Mouse (Mus musculus) cerebellum, postnatal 10 days (tissue): ENCODE results near the gene 6430548M08Rik.

Experiments used
- DNase-seq, 2 experiments: peaks; one replicate each; pipeline ENCODE4 v3.0.0; 2021; ENCODE audit warnings: mixed read lengths in 2 of 2

6430548M08Rik gene

DNA sequence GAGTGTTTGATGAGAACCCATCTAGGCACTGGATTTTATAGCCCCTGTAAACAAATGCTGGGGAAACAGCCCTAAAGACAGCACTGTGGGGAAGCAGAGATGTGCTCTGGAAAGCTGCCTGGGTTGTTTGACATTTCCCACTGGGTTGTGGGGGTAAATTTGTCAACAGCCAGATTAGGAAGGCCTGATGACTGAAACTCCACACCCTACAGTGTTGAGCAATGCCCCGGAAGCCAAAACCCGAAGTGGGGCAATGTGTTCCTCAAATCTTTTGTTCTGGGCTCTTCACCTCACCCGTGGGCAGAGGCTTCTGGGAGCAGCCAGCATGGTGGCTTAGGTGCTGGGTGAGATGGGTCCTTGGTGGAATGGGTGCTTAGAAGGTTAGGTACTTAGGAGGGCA is 4.8 kb upstream of the 6430548M08Rik start:
- no peak for DNase-seq

DNA sequence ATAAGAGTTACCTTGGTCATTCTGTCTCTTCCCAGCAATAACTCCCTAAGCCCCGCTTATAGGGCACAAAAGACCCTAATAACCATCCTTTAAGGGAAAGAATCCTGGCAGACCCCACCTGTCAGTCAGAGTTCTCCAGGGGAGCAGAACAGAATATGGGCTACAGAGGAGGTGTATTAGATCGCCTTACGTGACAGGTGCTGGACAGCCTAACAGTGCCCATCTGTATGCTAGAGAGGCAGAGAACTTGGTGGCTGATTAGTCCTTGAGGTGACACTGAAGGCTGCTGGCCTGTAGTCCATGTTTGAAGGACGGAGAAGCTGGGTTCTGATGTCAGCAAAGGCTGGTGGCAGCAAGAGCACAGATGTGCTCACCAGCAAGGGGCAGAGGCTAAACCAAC is 3.0 kb upstream of the 6430548M08Rik start:
- DNase-seq = no peak

DNA sequence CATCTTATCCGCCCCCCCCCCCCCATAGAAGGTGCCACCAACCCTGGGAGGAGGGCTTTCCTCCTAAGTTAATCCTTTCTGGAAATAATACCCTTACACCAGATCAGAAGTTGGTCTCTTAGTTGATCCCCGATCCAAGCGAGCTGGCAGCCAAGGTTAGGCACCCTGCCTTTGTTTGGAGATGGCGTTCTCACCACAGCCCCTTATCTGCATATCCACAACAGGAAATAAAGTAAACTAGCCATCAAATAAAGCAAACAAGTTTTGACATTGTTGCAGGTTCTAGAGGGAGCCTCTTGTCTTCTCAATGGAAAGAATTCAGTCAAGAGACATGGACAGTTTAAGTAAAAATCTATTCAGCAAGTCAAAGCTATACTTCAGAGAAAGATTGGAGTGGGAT is 2.6 kb upstream of the 6430548M08Rik start:
- DNase-seq = no peak

DNA sequence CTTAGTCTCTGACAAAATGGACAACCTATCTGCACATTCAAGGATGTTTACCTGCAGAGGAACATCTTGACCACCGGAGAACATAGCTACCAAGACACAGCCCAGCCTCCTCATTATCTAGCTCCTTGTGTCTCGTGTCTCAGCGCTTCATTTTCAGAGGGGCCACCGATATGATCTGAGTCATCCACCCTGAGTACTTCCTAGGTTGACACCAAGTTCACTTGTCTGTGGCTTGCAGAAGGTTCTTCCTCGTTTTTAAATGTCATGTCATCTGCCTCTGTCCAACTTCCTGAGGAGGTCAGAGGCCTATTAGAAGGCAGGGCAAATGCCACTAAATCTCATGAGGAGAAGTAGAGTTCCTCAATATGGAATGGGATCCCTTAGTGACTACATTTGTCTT is 1.4 kb upstream of the 6430548M08Rik start:
- no peak for DNase-seq

DNA sequence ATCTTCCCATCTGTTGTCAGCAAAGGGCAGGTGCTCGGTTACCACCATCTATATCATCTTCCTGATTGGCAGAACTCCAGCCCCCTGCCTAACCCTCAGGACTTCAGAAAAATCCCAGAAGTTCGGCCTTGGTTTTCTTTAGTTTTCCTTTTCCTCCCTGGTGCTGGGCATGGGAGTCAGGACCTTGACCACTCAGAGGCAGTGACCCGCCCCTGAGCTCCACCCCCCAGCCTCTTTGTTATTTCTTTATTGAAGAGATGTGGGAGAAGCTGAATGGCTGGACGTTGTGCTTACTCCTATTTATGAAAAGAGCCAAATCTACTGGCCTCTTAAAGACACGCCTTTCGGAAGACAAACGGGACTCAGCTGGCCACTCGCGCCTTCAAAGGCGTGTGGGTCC is 646 bp upstream of the 6430548M08Rik start:
- peak; percentile 49 to 54 for DNase-seq

DNA sequence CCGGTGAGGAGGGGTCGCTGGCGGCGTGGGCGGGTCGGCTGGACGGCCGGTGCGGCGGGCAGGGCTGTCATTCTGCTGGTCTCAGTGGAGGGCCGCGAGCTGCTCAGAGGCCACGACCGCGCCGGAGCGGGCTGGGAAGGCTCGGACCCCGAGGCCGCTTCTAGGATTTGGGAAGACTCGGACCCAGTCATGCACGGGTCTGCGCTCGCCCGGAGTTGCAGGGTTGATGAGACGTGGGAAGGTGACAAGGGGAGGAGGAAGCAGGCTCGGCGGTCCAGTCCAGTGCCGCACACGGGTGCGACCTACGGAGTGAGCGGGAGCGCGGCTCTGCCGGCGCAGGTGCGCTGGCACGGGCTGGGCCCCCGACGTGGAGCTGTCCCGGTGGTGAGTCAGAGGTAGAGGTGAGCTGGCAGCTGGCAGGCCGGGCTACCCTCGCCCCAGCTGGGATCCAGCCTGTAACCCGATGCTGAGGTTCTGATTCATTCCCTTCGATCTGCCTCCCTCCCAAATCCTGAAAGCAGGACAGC is 426 bp downstream of the 6430548M08Rik start:
- DNase-seq = peak in 1 of 2 experiments; percentile 75

DNA sequence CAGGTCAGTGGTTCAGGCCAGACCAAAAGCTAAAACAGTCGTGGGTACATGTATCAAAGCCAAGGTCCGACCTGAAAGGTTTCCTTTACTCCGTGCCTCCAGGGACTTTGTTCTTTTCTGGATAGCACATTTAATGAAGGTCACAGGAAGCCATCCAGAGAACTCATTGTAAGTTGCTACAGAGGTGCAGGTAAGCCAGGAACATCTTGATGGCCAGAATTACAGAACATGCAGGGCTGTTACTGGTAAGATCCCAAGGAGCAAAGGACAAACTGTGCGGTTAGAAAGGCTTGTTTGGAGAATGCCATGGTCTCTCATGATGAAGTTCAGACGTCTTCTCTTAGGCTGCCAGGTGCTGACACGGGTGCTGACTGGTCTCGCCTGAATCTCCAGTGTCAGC is 2.6 kb downstream of the 6430548M08Rik start:
- no peak for DNase-seq

DNA sequence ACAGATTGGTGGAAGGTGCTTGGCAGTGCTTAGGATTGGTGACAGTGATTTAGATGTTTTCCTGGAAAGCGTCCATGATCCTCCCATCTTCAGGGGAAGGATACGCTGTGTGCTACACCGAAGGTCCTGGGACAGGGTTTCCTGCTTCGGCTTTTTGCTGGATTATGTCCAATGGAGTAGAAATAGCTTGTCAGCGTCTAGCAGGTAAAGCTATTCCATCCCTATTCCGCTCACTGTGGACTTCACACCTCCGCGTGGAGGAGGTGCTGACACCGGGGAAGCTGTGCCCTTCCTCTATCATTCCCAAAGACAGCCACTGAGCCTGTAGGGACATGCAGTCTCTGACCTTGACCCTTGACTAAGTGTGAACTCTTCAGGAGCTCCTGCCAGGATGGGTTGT is 4.2 kb downstream of the 6430548M08Rik start:
- DNase-seq = no peak

DNA sequence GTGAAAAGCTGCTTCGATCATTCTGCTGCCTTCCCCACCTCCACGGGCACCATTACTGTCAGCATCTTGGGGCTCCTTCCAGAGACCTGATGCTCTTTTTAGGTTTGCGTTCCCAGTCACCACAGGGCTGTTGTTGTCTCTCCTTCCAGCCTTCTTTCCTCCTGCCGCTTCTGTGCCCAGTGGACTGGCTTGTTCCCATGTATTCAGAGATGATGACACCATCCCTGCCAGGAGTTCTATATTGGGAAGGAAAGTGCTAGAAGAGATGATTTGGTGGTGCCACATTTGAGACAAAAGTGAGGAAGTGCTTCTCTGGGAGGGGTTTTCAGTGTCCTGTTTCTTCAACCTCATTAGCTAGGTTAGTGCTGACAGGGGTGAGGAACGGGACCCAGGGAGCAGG is 4.9 kb downstream of the 6430548M08Rik start:
- DNase-seq = no peak

DNA sequence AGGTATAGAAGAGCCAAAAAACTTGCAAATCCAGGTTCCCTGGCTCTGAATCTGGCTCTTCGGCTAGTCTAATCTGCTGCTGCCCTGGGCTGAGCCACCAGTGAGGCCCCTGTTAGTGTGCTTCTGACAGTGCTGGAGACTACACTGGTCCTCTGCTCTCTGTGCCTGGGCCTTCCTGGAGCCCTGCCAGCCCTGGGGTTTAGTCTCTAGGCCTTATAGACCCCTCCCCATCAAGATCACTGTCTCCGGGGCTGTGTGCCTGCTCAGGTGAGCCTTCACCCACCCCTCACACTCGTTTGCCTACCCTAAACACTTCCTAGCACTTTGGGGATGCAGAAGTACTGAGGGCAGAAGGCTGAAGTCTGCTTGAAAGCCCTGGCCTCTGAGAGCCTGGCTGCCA is 5.5 kb downstream of the 6430548M08Rik start:
- peak in 1 of 2 experiments; percentile 26 for DNase-seq

DNA sequence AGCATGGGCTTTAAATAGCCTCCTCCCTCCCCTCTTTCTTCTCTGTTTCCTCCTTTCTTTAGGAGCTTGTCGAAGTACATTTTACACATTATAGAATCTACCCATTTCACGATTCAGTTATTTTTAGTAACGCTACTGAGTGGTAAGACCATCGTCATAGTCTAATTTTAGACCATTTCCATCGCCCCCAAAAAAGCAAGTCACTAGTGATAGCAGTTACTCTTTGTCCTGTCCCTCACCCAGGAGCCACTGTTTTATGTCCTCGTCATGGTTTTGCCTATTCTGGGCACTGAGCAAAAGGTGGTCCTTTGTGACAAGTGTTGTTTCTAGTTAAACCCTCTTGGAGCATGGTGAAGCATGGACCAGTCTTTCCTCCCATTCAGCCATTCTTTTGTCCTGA is 6.0 kb downstream of the 6430548M08Rik start:
- no peak for DNase-seq

DNA sequence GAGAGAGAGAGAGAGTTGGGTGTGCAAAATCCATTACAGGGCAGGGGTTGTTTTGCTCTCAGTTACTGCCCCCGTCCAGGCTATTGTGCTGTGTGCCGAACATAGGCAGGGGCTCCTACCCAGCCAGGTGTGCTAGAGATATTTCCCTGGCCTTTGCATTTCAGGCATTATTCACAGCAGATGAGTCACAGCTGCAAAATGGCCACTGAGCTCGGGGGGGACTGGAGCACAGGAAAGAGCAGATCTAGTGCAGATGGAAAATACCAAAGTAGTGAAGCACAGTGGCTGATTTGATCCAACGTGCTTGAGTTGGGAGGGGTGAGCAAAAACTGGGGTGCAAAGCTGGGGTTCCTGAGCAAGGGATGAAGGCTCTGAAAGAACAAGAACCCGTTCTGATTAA is 7.0 kb downstream of the 6430548M08Rik start:
- DNase-seq = no peak

DNA sequence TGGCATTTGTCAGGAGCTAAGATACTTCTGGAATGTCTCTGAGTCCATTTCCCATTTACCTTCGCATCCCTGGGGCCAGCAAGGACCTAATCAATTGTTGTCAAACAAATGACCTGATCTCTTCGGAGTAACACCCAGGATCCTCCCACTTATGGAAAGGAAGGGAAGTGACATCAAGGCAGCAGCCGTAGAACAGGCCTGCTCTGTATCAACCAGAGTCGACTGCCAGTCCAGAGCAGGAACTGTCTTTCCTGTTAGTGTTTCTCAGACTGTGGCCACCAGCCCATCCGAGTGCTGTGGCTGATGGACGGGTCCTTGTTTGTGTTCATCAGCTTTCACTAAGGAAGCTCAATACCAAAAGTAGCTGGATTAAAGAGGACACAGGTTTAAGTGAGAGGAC is 10.3 kb downstream of the 6430548M08Rik start:
- DNase-seq = no peak

DNA sequence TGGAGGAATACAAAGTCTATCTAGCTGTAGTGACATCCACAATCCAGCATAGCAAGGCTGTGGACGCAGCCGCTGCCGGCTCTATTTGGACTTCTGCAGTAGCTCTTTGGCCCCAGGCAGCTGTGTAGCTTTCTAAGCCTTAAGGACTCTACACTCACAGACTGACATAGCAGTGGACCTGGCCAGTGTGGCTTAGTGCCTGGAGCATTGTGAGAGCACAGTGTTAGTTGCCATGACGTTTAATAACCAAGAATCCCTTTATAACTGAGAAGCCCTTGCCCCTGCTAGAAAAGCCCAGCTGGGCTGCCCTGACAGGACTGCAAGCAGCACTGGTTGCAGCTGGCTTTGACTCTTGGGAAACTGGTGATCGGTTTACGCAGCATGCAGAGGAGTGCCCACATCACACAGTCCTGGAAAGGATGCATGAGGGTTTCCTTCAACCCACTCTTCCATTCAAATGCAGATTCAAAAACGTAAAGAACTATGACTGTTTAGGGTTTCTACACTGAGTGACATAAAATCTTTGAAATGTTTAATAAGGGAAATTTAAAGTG is 11.0 kb downstream of the 6430548M08Rik start:
- peak in 1 of 2 experiments; percentile 34 for DNase-seq

DNA sequence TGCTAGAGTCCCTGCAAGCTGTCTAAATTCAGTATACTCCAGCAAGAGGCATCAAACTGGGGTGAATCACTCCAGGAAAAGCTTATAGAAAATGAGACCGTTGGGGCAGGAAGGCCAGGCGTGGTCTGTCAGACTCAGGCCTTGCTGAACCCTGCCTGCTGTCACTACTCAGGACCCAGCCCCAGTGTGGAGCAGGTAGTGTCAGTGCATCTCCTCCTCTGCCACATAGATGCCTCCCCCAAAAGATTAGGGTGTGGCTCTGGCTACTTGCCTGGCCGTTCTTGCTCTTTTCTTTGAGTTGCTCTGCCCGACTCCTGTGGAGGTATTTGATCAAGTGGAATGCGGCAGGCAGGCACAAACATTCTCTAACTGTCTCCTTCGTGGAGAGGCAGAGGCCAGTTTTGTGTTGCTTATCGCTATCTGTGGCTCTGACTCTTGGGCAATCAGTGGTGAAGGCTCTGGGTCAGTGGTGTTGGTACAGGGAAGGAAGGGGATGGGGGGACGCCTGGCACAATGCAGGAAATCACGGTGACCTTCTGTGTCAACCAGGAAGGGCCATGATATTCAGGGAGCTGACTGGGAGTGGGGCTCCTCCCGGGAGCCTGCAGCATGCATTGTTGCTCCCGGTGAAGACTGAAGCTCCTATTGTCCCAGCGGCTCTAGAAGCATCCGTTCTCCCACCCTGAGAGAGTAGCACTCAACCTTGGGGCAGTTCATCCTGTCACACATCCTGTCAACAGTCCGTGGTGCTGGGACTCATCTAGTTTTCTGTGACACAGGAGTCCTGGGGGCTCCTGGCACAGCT is 12.6 kb downstream of the 6430548M08Rik start:
- DNase-seq = no peak

DNA sequence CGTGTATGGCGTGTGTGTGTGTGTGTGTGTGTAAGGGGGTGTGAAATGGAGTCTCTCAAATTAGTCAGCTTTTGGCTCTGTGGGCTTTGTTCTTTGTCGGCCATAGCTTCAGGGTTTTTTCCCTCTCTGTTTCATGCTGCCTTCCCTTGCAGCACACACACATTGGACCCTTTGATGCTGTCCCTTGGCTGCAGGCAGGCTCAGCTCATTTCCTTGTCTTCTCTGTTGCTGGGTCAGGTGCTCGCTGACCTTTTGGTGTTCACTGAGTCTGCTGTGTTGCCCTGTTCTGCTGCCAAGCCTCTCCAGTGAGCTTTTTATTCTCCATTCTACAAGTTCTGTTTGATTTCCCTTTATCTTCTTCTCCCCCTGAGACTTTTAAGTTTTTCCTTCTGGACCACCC is 15.6 kb downstream of the 6430548M08Rik start:
- no peak for DNase-seq

DNA sequence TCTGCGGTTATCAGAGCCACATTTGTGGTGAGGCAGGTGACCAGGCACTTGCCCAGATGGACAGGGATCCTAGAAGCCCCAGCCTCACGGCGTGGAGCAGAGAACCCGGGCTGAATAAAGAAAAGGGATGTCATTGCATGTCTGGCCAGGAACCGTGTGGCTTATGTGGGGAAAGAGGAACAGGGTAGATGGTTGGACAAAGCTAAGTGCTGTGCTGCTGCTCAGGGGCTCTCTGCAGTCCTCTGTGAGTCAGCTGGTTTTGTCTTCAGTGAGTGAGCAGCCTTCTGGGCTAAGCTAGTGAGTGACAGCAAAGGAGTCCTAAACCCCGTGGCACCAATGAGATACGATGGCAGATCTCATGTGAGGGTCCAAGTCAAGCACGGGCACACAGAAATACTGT is 17.2 kb downstream of the 6430548M08Rik start:
- no peak for DNase-seq

DNA sequence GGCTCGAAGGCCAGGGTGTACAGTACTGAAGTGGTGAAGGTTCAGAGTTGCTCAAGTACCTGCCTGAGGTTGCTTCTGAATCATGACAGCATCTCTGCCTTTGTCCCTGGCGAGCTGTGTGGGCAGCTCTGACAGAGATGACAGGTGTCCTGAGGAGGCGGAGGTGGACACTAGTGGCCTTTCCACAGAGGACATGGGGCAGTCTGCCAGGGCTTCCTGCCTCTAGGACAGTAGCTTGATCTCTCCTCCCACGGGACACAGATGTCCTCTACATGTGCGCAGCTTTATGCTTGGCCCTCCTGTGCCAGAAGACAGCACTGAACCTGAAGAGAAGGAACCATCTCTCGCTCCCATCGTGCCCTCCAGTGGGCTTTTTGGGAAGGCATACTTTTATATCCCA is 19.2 kb downstream of the 6430548M08Rik start:
- DNase-seq = peak; percentile 63 to 70

DNA sequence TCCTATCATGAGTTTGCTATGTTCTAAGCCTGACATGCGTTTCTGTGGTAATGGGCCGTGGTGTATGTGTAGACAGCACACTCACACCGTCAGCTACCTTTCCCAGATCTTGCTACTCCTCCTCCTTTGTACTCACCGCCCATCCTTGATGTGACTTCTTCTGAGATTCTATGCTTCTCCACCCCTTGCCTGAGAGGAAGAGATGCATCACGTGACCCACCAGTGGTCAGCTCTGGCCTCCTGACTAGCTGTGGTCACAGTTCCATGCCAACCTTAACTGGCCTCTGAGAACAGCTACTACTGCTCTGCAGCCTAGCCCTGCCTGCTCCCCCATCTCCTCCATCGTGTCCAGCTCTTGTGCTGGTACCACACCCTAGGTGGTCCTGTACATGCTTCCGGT is 21.7 kb downstream of the 6430548M08Rik start:
- no peak for DNase-seq

DNA sequence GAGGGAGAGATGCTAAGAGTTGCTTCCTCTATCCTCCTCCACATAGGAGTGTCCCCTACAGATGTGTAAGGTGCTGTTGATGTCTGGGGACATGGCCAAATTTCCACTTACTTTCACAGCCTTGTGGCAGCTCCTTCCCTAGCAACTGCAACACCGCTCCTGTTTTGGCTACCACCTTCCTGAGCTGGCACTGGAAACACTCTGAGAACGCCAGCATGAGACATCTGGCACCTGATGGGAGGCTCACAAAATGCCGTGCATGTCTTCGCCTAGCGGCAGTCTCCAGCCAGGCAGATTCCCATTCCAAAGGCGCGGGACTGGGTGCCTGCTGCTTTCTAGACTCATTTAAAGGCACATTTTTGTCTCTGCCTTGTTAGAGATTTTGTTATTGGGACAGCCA is 22.7 kb downstream of the 6430548M08Rik start:
- DNase-seq = peak; percentile 75 to 81

DNA sequence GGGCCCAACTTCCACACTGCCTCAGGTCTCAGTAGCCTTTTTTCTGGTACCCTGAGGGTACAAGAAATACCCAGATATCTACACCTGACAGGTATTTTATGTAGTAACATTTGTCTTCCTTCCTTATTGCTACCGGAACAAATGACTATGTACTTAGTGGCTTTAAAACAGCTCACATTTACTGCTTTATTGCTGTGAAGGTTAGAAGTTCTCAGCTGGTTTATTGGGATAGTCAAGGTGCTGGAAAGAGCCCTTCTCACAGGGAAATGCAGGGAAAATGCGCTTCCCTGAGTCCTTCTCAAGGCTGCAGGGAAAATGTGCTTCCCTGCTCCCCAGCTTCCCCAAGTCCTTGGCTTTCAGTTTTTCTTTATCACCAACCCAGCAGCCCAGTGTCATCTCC is 25.0 kb downstream of the 6430548M08Rik start:
- no peak for DNase-seq

DNA sequence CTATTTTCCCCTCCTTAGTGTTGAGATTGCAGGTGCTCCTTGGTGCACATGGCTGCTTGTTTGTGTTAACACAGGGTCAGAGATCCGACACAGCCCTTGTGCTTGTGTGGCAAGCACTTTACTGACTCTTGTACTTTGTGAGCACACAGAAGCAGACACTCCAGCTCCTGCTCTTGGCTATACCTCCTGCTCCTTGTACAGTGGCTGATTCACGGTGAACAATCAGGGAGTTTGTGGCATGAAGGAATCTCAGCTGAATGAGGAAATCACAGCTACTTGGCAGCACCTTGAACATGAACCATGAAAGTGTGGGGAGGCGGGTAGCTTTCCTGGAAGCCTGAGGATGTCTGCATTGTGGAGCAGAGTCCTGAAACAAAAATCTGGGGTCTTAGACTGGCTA is 26.8 kb downstream of the 6430548M08Rik start:
- no peak for DNase-seq

DNA sequence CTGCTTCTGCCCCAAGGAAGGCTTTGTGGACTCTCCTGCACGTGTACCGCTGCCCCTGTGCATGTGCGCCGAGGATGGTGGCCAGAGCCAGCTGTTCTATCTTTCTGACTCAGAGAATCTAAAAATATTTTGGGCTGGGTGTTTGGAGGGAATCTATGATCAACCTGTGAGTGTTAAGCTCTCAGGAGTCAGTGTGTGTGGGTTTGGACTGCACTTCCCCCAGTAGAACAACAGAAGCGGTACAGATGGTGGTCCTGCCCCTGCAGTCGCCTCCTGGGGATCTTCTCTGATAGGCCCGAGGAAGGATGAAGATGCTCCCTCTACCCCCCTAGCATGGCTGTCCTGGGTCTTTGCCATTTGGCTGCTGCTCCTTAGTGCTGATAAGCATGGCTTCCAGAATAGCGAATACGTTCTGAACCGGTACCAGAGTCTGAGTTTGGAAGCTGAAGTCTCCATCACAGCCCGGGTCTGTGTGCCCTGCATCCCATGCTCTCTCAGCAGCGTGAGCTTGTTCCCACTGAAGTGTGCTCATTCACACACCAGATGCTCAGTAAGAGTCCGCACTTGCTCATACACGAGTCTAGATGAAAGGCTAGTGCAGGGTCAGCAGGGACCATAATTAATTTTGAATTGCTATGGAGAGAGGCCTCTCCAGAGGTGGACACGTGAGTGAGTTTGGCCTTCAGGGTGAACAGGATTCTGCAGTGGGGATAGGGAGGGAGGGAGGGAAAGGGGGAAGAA is 30.1 kb downstream of the 6430548M08Rik start:
- peak; percentile 84 to 86 for DNase-seq
